Mouse (Mus musculus) G1E (cell line): ENCODE data around the gene Gm21954.

ENCODE experiments used
- CTCF ChIP-seq: IDR thresholded peaks from 2 replicates; pipeline ENCODE4 v1.5.1; 2012; ENCODE audit warnings: low read depth, low read length, inconsistent platforms, mixed read lengths
- GATA1 ChIP-seq: IDR thresholded peaks from 2 replicates; pipeline ENCODE4 v1.6.1; 2012; ENCODE audit warnings: borderline replicate concordance, low read length, inconsistent platforms, mixed read lengths
- POLR2AphosphoS5 ChIP-seq: IDR thresholded peaks from 2 replicates; pipeline ENCODE4 v1.6.1; 2012; ENCODE audit warnings: low read depth, low read length, inconsistent platforms; ENCODE audit not compliant: insufficient replicate concordance

DNA sequence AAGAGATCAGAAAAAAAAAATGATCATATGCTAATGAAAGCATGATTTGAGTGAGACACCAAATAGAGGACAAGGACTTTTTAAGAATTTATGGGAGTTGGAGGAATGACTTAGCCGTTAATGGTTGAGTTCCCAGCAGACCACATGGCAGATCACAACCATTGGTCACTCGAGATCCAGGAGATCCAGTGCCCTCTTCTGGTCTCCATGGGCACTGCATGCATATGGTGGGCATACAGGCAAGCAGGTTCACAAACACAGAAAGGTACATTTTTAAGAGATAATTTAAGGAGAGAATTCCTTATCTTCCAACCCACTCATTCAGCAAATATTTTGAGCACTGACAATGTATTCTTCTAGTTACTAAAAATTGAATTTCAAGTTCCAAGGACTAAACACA, 22.9 kb downstream of the Gm21954 start:
- no peak for TF ChIP-seq CTCF
- TF ChIP-seq GATA1: no peak
- no peak for TF ChIP-seq POLR2AphosphoS5
